Mouse (Mus musculus): ENCODE data around the gene Dennd1b. TPM values are rescaled to one million over a fixed set of nuclear protein-coding genes. Genes with fewer than 3 reads are reported as not detected.

Gene Dennd1b
- total RNA-seq, 2 experiments from 2014 or later, result 25.6 to 26.1 TPM

Other genes starting within 250 kb of the Dennd1b start
- gene Lhx9, start 114.9 kb upstream of the Dennd1b start, total RNA-seq (2021), result under 1 TPM in 1 of 2 experiments, not detected in 1; 0.12 TPM
- gene 2310009B15Rik, start 106.6 kb upstream of the Dennd1b start, total RNA-seq (2021), result 10 to 100 TPM; 17.1 to 18.2 TPM

All from heart, postnatal 10 days (tissue).